Mouse (Mus musculus) G1E-ER4 (cell line): ENCODE measurements around the gene Sipa1l3. TPM values are rescaled to one million over a fixed set of nuclear protein-coding genes. Genes with fewer than 3 reads are reported as not detected.

ENCODE experiments used
- GATA1 ChIP-seq: IDR thresholded peaks from one replicate; pipeline ENCODE4 v1.8.0; 2012; ENCODE audit warnings: low read length, inconsistent platforms
- polyA plus RNA-seq: library from polyadenylated mRNA; stranded (reverse); fragments of >175 nt; gene quantifications from 2 replicates; pipeline ENCODE4 v1.2.3, GENCODE M21; 2012

Sipa1l3 gene
- polyA plus RNA-seq, 1 experiment, result 247 TPM

- no peak for TF ChIP-seq GATA1
These were observed 55.6 kb downstream of the Sipa1l3 start for GRCm38 (mm10) chr7:29462820-29463219.

GRCm38 (mm10) chr7:29462178-29462577 is 56.3 kb downstream of the Sipa1l3 start:
- TF ChIP-seq GATA1, result no peak

GRCm38 (mm10) chr7:29461557-29461956 is 56.9 kb downstream of the Sipa1l3 start:
- TF ChIP-seq GATA1, result no peak

- TF ChIP-seq GATA1, result no peak
These were observed 59.3 kb downstream of the Sipa1l3 start for GRCm38 (mm10) chr7:29458889-29459740.

- no peak for TF ChIP-seq GATA1
These were observed 60.7 kb downstream of the Sipa1l3 start for GRCm38 (mm10) chr7:29457772-29458171.

- no peak for TF ChIP-seq GATA1
These were observed 61.7 kb downstream of the Sipa1l3 start for GRCm38 (mm10) chr7:29456716-29457115.

- no peak for TF ChIP-seq GATA1
These were observed 62.9 kb downstream of the Sipa1l3 start for GRCm38 (mm10) chr7:29455591-29455990.

GRCm38 (mm10) chr7:29454965-29455364 is 63.5 kb downstream of the Sipa1l3 start:
- no peak for TF ChIP-seq GATA1

- TF ChIP-seq GATA1, result no peak
These were observed 65.3 kb downstream of the Sipa1l3 start for GRCm38 (mm10) chr7:29452991-29453741.

- no peak for TF ChIP-seq GATA1
These were observed 66.1 kb downstream of the Sipa1l3 start for GRCm38 (mm10) chr7:29452381-29452780.

GRCm38 (mm10) chr7:29450175-29450574 is 68.3 kb downstream of the Sipa1l3 start:
- no peak for TF ChIP-seq GATA1

GRCm38 (mm10) chr7:29448830-29449229 is 69.6 kb downstream of the Sipa1l3 start:
- TF ChIP-seq GATA1, result no peak

- TF ChIP-seq GATA1, result no peak
These were observed 71.2 kb downstream of the Sipa1l3 start for GRCm38 (mm10) chr7:29447147-29447829.

- TF ChIP-seq GATA1, result no peak
These were observed 72.3 kb downstream of the Sipa1l3 start for GRCm38 (mm10) chr7:29446156-29446555.

- TF ChIP-seq GATA1, result no peak
These were observed 73.9 kb downstream of the Sipa1l3 start for GRCm38 (mm10) chr7:29444527-29444926.

- no peak for TF ChIP-seq GATA1
These were observed 74.4 kb downstream of the Sipa1l3 start for GRCm38 (mm10) chr7:29444070-29444469.
